Mouse (Mus musculus): ENCODE data around the gene Rad51b.

Rad51b gene

GRCm38 (mm10) chr12:79499809-79500208, 202.7 kb downstream of the Rad51b start:
- DNase-seq, result no peak

- DNase-seq, result no peak
Observed at GRCm38 (mm10) chr12:79501877-79502276, 204.8 kb downstream of the Rad51b start.

- no peak for DNase-seq
Observed at GRCm38 (mm10) chr12:79502862-79503581, 205.9 kb downstream of the Rad51b start.

- DNase-seq, result no peak
Observed at GRCm38 (mm10) chr12:79503582-79504515, 206.8 kb downstream of the Rad51b start.

- no peak for DNase-seq
Observed at GRCm38 (mm10) chr12:79504641-79505040, 207.6 kb downstream of the Rad51b start.

GRCm38 (mm10) chr12:79506421-79506820, 209.3 kb downstream of the Rad51b start:
- no peak for DNase-seq

- DNase-seq, result peak in 1 of 2 experiments; percentile 47
Observed at GRCm38 (mm10) chr12:79507141-79507681, 210.1 kb downstream of the Rad51b start.

- peak in 1 of 2 experiments; percentile 24 for DNase-seq
Observed at GRCm38 (mm10) chr12:79511454-79512204, 214.5 kb downstream of the Rad51b start.

- DNase-seq, result no peak
Observed at GRCm38 (mm10) chr12:79512205-79512886, 215.3 kb downstream of the Rad51b start.

- DNase-seq, result no peak
Observed at GRCm38 (mm10) chr12:79512982-79513681, 216.1 kb downstream of the Rad51b start.

- DNase-seq, result peak; percentile 42 to 63
Observed at GRCm38 (mm10) chr12:79514680-79515079, 217.6 kb downstream of the Rad51b start.

GRCm38 (mm10) chr12:79522374-79522773, 225.3 kb downstream of the Rad51b start:
- no peak for DNase-seq

- no peak for DNase-seq
Observed at GRCm38 (mm10) chr12:79524941-79525871, 228.1 kb downstream of the Rad51b start.

GRCm38 (mm10) chr12:79525872-79526271, 228.8 kb downstream of the Rad51b start:
- no peak for DNase-seq

GRCm38 (mm10) chr12:79527222-79527621, 230.1 kb downstream of the Rad51b start:
- no peak for DNase-seq

GRCm38 (mm10) chr12:79530275-79530902, 233.3 kb downstream of the Rad51b start:
- DNase-seq, result no peak

- DNase-seq, result no peak
Observed at GRCm38 (mm10) chr12:79531809-79532798, 235.0 kb downstream of the Rad51b start.

- peak; percentile 62 to 77 for DNase-seq
Observed at GRCm38 (mm10) chr12:79534778-79535177, 237.7 kb downstream of the Rad51b start.
